Mouse (Mus musculus) cortical plate, adult 2 months (tissue): Measurements from ENCODE around the gene Best1.

Source experiments
- CTCF ChIP-seq: fragments of 200-500 bp; IDR thresholded peaks from 2 replicates; pipeline ENCODE4 v1.5.1; 2011; ENCODE audit warnings: mild to moderate bottlenecking, control low read depth, low read length; ENCODE audit not compliant: insufficient read depth; ENCODE audit errors: extremely low read depth
- POLR2A ChIP-seq: fragments of 200-500 bp; IDR thresholded peaks from 2 replicates; pipeline ENCODE4 v1.6.1; 2011; ENCODE audit warnings: mild to moderate bottlenecking, low read length, control low read depth; ENCODE audit not compliant: insufficient read depth; ENCODE audit errors: extremely low read depth

GRCm38 (mm10) chr19:9938156-9938823 is 63.1 kb downstream of the Best1 start:
- TF ChIP-seq POLR2A: no peak
- no peak for TF ChIP-seq CTCF
